Mouse (Mus musculus) forebrain, embryonic 10.5 days (tissue): ENCODE data around the gene Spty2d1. TPM values are rescaled to one million over a fixed set of nuclear protein-coding genes. Genes with fewer than 3 reads are reported as not detected.
"Not testable (repeated sequence)": the region's sequence is repeated elsewhere in the genome, so short reads cannot be mapped to it uniquely, and the experiment has no call there.

ENCODE experiments used
- DNase-seq: peaks from one replicate; pipeline ENCODE4 v3.0.0-alpha.2; 2017; ENCODE audit warnings: low spot score; ENCODE audit errors: extremely low spot score
- H3K27ac ChIP-seq: fragments of 300-500 bp; sonication (generic); 2 replicates; pipeline ENCODE4 v1.5.1; 2016; ENCODE audit warnings: mild to moderate bottlenecking
- H3K27me3 ChIP-seq: fragments of 300-500 bp; sonication (generic); 2 replicates; pipeline ENCODE4 v1.6.1; 2016; ENCODE audit warnings: mild to moderate bottlenecking; ENCODE audit not compliant: poor library complexity, severe bottlenecking
- H3K36me3 ChIP-seq: fragments of 300-500 bp; sonication (generic); replicated peaks from 2 replicates; pipeline ENCODE4 v1.6.1; 2016; ENCODE audit warnings: mild to moderate bottlenecking, moderate library complexity
- H3K4me1 ChIP-seq: fragments of 300-500 bp; sonication (generic); 2 replicates; pipeline ENCODE4 v1.6.1; 2016
- H3K4me3 ChIP-seq: fragments of 300-500 bp; sonication (generic); 2 replicates; pipeline ENCODE4 v1.5.1; 2016; ENCODE audit warnings: mild to moderate bottlenecking, moderate library complexity
- H3K9me3 ChIP-seq: fragments of 300-500 bp; sonication (generic); 2 replicates; pipeline ENCODE4 v1.6.1; 2016; ENCODE audit warnings: mild to moderate bottlenecking, moderate library complexity
- WGBS: fragments of 180-500 bp; shearing (Covaris S2); methylation state at CpG from one replicate; pipeline ENCODE4 v1.1.7; 2016; 5-methylcytosine and 5-hydroxymethylcytosine counted together
- polyA plus RNA-seq: library from polyadenylated mRNA; unstranded; fragments of >200 nt; fragmentation: Nextera tagmentation; extraction: Ambion mirVana; gene quantifications from 2 replicates; pipeline ENCODE4 v1.2.1, GENCODE M21; 2016

The Spty2d1 gene
- polyA plus RNA-seq, 1 experiment from 2014 or later: 10.9 TPM

- no peak for DNase-seq
- WGBS: 84% methylated on average over 8 of the region's 8 CpGs
- no peak overlapping the region for H3K4me3 ChIP-seq
Observed at GRCm38 (mm10) chr7:47035426-47035825, 27.2 kb upstream of the Spty2d1 start.

GRCm38 (mm10) chr7:47034785-47035384 is 26.7 kb upstream of the Spty2d1 start:
- 90% methylated on average over 4 of the region's 4 CpGs for WGBS
- H3K4me1 ChIP-seq: no peaks in the 10 kb centered on the region
- H3K27ac ChIP-seq: no peak overlapping the region
- H3K4me3 ChIP-seq: no peak overlapping the region
- DNase-seq: no peak
- H3K9me3 ChIP-seq: no peaks in the 10 kb centered on the region
- no peaks in the 10 kb centered on the region for H3K27me3 ChIP-seq
- no peaks in the 10 kb centered on the region for H3K36me3 ChIP-seq

More at GRCm38 (mm10) chr7:47035426-47035825, 27.2 kb upstream of the Spty2d1 start:
- no peaks in the 10 kb centered on the region for H3K27me3 ChIP-seq
- H3K27ac ChIP-seq: no peak overlapping the region
- no peaks in the 10 kb centered on the region for H3K36me3 ChIP-seq
- no peaks in the 10 kb centered on the region for H3K9me3 ChIP-seq
- H3K4me1 ChIP-seq: no peaks in the 10 kb centered on the region

DNA sequence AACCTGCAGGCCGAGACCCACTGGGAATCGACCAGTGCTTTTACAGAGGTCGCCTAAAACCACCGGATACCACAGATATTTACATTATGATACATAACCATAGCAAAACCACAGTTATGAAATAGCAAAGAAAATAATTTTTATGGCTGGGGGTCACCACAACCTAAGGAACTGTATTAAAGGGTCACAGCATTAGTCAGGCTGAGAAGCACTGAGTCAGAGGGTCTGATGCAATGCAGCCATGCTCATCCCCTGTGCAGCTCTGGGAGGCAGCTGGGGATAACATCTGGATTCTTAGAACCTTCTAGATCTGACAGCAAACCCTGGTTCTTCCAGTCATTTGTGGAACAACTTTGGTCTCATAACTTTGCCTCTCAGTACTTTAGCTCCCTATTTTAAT is 23.2 kb upstream of the Spty2d1 start:
- WGBS: 87% methylated on average over 4 of the region's 4 CpGs

GRCm38 (mm10) chr7:47030517-47031193 is 22.4 kb upstream of the Spty2d1 start:
- DNase-seq: no peak
- no peak overlapping the region for H3K27ac ChIP-seq
- H3K9me3 ChIP-seq: no peaks in the 10 kb centered on the region
- WGBS: 92% methylated on average over 9 of the region's 9 CpGs
- H3K4me1 ChIP-seq: no peaks in the 10 kb centered on the region
- no peaks in the 10 kb centered on the region for H3K36me3 ChIP-seq
- H3K27me3 ChIP-seq: no peaks in the 10 kb centered on the region
- no peak overlapping the region for H3K4me3 ChIP-seq

More for the DNA sequence above, 23.2 kb upstream of the Spty2d1 start:
- Histone ChIP-seq H3K4me3 (no peak overlapping the region), H3K36me3 (no peaks in the 10 kb centered on the region), H3K27me3 (no peaks in the 10 kb centered on the region), H3K4me1 (no peaks in the 10 kb centered on the region), H3K9me3 (no peaks in the 10 kb centered on the region), H3K27ac (no peak overlapping the region)
- DNase-seq: no peak

- DNase-seq: no peak
- 93% methylated on average over 1 of the region's 1 CpGs for WGBS
- H3K4me1 ChIP-seq: no peaks in the 10 kb centered on the region
Observed at GRCm38 (mm10) chr7:47027520-47027919, 19.3 kb upstream of the Spty2d1 start.

GRCm38 (mm10) chr7:47026899-47027298 is 18.7 kb upstream of the Spty2d1 start:
- not testable (repeated sequence) for H3K36me3 ChIP-seq, H3K4me1 ChIP-seq, DNase-seq, H3K4me3 ChIP-seq, H3K27ac ChIP-seq, H3K9me3 ChIP-seq, H3K27me3 ChIP-seq
- WGBS: 85% methylated on average over 3 of the region's 3 CpGs

More at GRCm38 (mm10) chr7:47027520-47027919, 19.3 kb upstream of the Spty2d1 start:
- no peak overlapping the region for H3K27ac ChIP-seq
- no peaks in the 10 kb centered on the region for H3K9me3 ChIP-seq
- H3K36me3 ChIP-seq: no peaks in the 10 kb centered on the region
- no peak overlapping the region for H3K4me3 ChIP-seq
- H3K27me3 ChIP-seq: peaks cover 2% of the 10 kb centered on the region; the same call in 1 of the 2 replicates

- no peak for DNase-seq
- WGBS: 88% methylated on average over 9 of the region's 9 CpGs
- no peak overlapping the region for H3K27ac ChIP-seq
Observed at GRCm38 (mm10) chr7:47025429-47025828, 17.2 kb upstream of the Spty2d1 start.

DNA sequence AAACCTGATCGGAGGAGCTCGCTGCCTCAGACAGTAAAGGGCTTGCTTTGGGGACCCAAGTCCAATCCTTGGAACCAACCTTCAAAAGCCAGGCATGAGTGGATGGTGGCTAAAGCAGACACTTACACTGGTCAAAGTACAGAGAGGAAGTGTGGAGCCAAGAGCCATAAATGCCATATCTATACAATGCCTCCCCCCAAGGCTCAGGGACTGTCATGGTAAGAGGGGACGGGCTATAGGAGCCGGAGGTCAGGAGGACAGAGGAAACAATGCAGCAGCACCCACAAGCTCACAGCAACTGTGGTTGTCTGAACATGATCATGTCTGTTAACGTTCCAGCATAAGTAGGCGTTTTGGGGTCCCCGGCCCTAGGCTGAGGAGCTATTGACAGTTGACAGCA is 16.2 kb upstream of the Spty2d1 start:
- Histone ChIP-seq H3K4me1 (peaks cover 10% of the 10 kb centered on the region), H3K36me3 (no peaks in the 10 kb centered on the region), H3K4me3 (no peak overlapping the region), H3K9me3 (no peaks in the 10 kb centered on the region), H3K27ac (no peak overlapping the region), H3K27me3 (peaks cover 13% of the 10 kb centered on the region)
- no peak for DNase-seq
- 91% methylated on average over 7 of the region's 7 CpGs for WGBS

More at GRCm38 (mm10) chr7:47025429-47025828, 17.2 kb upstream of the Spty2d1 start:
- Histone ChIP-seq H3K36me3 (no peaks in the 10 kb centered on the region), H3K4me1 (peaks cover 5% of the 10 kb centered on the region; the same call in 1 of the 2 replicates), H3K27me3 (peaks cover 12% of the 10 kb centered on the region), H3K9me3 (no peaks in the 10 kb centered on the region), H3K4me3 (no peak overlapping the region)

GRCm38 (mm10) chr7:47023530-47023929 is 15.3 kb upstream of the Spty2d1 start:
- H3K27me3 ChIP-seq: peaks cover 13% of the 10 kb centered on the region
- 20% methylated on average over 6 of the region's 6 CpGs for WGBS
- H3K4me3 ChIP-seq: no peak overlapping the region
- no peaks in the 10 kb centered on the region for H3K9me3 ChIP-seq
- H3K36me3 ChIP-seq: no peaks in the 10 kb centered on the region
- DNase-seq: peak; percentile 73
- no peak overlapping the region for H3K27ac ChIP-seq
- peaks cover 11% of the 10 kb centered on the region for H3K4me1 ChIP-seq

DNA sequence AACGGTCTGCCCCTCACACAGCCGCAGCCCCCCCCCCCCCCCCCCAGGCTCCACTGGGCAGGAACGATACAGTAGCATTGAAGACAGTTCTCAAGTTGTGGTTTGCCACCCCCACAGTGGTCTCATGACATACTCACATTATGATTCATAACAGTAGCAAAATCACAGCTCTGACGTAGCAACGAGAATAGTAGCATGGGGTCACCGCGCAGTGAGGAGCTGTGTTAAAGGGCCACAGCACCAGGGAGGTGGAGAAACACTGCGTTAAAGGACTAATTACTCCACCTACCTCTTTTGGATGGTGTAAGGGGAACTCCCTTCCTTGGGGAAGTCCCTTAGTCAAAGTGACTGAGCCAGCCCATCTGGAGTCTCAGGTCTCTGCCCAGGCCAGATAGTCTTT is 14.3 kb upstream of the Spty2d1 start:
- Histone ChIP-seq H3K27ac (no peak overlapping the region), H3K4me1 (peaks cover 11% of the 10 kb centered on the region), H3K4me3 (no peak overlapping the region), H3K36me3 (no peaks in the 10 kb centered on the region), H3K27me3 (peaks cover 13% of the 10 kb centered on the region), H3K9me3 (no peaks in the 10 kb centered on the region)
- no peak for DNase-seq
- WGBS: 76% methylated on average over 7 of the region's 8 CpGs

DNA sequence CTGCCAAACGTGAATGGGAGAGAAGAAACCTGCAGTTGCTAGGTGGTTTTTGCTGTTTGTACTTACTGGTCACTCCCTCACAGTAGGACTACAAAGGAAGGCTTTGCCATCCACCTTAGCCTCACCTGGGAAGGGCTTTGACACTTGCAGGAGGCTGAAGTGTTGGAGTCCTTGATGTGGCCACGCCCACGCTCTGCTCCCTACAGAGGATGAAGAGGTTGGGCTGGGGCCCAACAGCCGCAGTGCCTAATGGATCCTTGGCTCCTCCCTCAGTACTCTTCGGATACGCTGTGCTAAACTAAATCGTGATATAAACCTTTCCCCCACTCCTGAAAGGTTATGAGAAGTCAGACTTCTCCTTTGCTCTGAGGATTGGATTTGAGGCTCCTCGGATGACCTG is 12.7 kb upstream of the Spty2d1 start:
- 14% methylated on average over 8 of the region's 8 CpGs for WGBS

GRCm38 (mm10) chr7:47019641-47020040 is 11.4 kb upstream of the Spty2d1 start:
- no peak for DNase-seq
- Histone ChIP-seq H3K4me1 (peaks cover 22% of the 10 kb centered on the region), H3K27me3 (peaks cover 13% of the 10 kb centered on the region), H3K9me3 (no peaks in the 10 kb centered on the region), H3K4me3 (no peak overlapping the region), H3K36me3 (no peaks in the 10 kb centered on the region), H3K27ac (no peak overlapping the region)
- 67% methylated on average over 5 of the region's 5 CpGs for WGBS

More for the DNA sequence above, 12.7 kb upstream of the Spty2d1 start:
- H3K4me3 ChIP-seq: no peak overlapping the region
- H3K4me1 ChIP-seq: peaks cover 11% of the 10 kb centered on the region
- no peaks in the 10 kb centered on the region for H3K9me3 ChIP-seq
- H3K27me3 ChIP-seq: peaks cover 13% of the 10 kb centered on the region
- DNase-seq: no peak
- no peak overlapping the region for H3K27ac ChIP-seq
- H3K36me3 ChIP-seq: no peaks in the 10 kb centered on the region

- peaks cover 27% of the 10 kb centered on the region for H3K4me1 ChIP-seq
- 86% methylated on average over 7 of the region's 7 CpGs for WGBS
- no peak overlapping the region for H3K4me3 ChIP-seq
- no peak overlapping the region for H3K27ac ChIP-seq
- no peaks in the 10 kb centered on the region for H3K36me3 ChIP-seq
- no peaks in the 10 kb centered on the region for H3K9me3 ChIP-seq
- DNase-seq: no peak
- peaks cover 8% of the 10 kb centered on the region for H3K27me3 ChIP-seq
Observed at GRCm38 (mm10) chr7:47017146-47017545, 8.9 kb upstream of the Spty2d1 start.
